Mouse (Mus musculus) ES-Bruce4 (cell line): ENCODE data around the gene Cryzl2. TPM values are rescaled to one million over a fixed set of nuclear protein-coding genes. Genes with fewer than 3 reads are reported as not detected.

Experiments
- H3K27ac ChIP-seq: 2 replicates; pipeline ENCODE4 v1.5.1; 2012; ENCODE audit warnings: low read length, inconsistent platforms; ENCODE audit not compliant: insufficient read depth
- H3K27me3 ChIP-seq: 2 replicates; pipeline ENCODE4 v1.6.1; 2012; ENCODE audit warnings: mild to moderate bottlenecking, low read length, inconsistent platforms; ENCODE audit not compliant: control insufficient read depth, poor library complexity, insufficient read depth, severe bottlenecking
- H3K36me3 ChIP-seq: 2 replicates; pipeline ENCODE4 v1.6.1; 2012; ENCODE audit warnings: inconsistent platforms, mild to moderate bottlenecking, low read length, moderate library complexity; ENCODE audit not compliant: control insufficient read depth, poor library complexity, insufficient read depth, severe bottlenecking
- H3K4me1 ChIP-seq: one replicate; pipeline ENCODE4 v1.8.1; 2011; ENCODE audit warnings: low read length; ENCODE audit not compliant: control insufficient read depth, insufficient read depth
- H3K4me3 ChIP-seq: 2 replicates; pipeline ENCODE4 v1.5.1; 2011; ENCODE audit warnings: low read depth, mild to moderate bottlenecking, low read length
- H3K9ac ChIP-seq: 2 replicates; pipeline ENCODE4 v1.6.1; 2012; ENCODE audit warnings: low read depth, mild to moderate bottlenecking, inconsistent platforms; ENCODE audit not compliant: poor library complexity, severe bottlenecking
- H3K9me3 ChIP-seq: replicated peaks from 2 replicates; pipeline ENCODE4 v1.6.1; 2012; ENCODE audit warnings: mild to moderate bottlenecking, low read length, inconsistent platforms; ENCODE audit not compliant: control insufficient read depth, poor library complexity, insufficient read depth, severe bottlenecking
- CTCF ChIP-seq: IDR thresholded peaks from one replicate; pipeline ENCODE4 v1.8.1; 2011; ENCODE audit warnings: low read depth, low read length
- EP300 ChIP-seq: IDR thresholded peaks from 2 replicates; pipeline ENCODE4 v1.6.1; 2011; ENCODE audit warnings: low read depth, low read length; ENCODE audit not compliant: insufficient read depth
- POLR2A ChIP-seq: IDR thresholded peaks from one replicate; pipeline ENCODE4 v1.8.1; 2011; ENCODE audit warnings: low read length; ENCODE audit not compliant: insufficient read depth
- polyA plus RNA-seq: library from polyadenylated mRNA; stranded (reverse); fragments of >200 nt; gene quantifications from 2 replicates; pipeline ENCODE4 v1.2.4, GENCODE M21; 2011; ENCODE audit warnings: low read depth; ENCODE audit not compliant: missing spikeins, insufficient read depth, insufficient read length

Cryzl2 gene
- polyA plus RNA-seq, 1 experiment, result 5.9 TPM

GRCm38 (mm10) chr1:157480901-157481300, 22.5 kb downstream of the Cryzl2 start:
- no peak overlapping the region for H3K4me3 ChIP-seq
- H3K27ac ChIP-seq, result no peak overlapping the region

GRCm38 (mm10) chr1:157481666-157482065, 23.3 kb downstream of the Cryzl2 start:
- no peaks in the 10 kb centered on the region for H3K27me3 ChIP-seq
- H3K9me3 ChIP-seq, result no peaks in the 10 kb centered on the region; the same call in 1 of the 2 replicates
- H3K36me3 ChIP-seq, result no peaks in the 10 kb centered on the region
- no peak overlapping the region for H3K9ac ChIP-seq
- TF ChIP-seq POLR2A (no peak), EP300 (no peak), CTCF (no peak)
- peaks cover 2% of the 10 kb centered on the region for H3K4me1 ChIP-seq
- no peak overlapping the region for H3K27ac ChIP-seq
- no peak overlapping the region for H3K4me3 ChIP-seq

More at GRCm38 (mm10) chr1:157480901-157481300, 22.5 kb downstream of the Cryzl2 start:
- H3K9me3 ChIP-seq, result no peaks in the 10 kb centered on the region; the same call in 1 of the 2 replicates
- no peaks in the 10 kb centered on the region for H3K27me3 ChIP-seq
- no peaks in the 10 kb centered on the region for H3K36me3 ChIP-seq
- H3K9ac ChIP-seq, result no peak overlapping the region
- TF ChIP-seq CTCF (no peak), EP300 (no peak), POLR2A (no peak)
- peaks cover 2% of the 10 kb centered on the region for H3K4me1 ChIP-seq

- no peak overlapping the region for H3K4me3 ChIP-seq
- H3K36me3 ChIP-seq, result no peaks in the 10 kb centered on the region
- TF ChIP-seq POLR2A (no peak), EP300 (no peak), CTCF (no peak)
- H3K9ac ChIP-seq, result no peak overlapping the region
- H3K27ac ChIP-seq, result no peak overlapping the region
- peaks cover 2% of the 10 kb centered on the region for H3K4me1 ChIP-seq
- no peaks in the 10 kb centered on the region; the same call in 1 of the 2 replicates for H3K9me3 ChIP-seq
- no peaks in the 10 kb centered on the region for H3K27me3 ChIP-seq
These were observed 25.8 kb downstream of the Cryzl2 start for GRCm38 (mm10) chr1:157484161-157484560.

GRCm38 (mm10) chr1:157500657-157501056, 42.3 kb downstream of the Cryzl2 start:
- Histone ChIP-seq H3K9me3 (no peaks in the 10 kb centered on the region), H3K9ac (no peak overlapping the region), H3K4me3 (no peak overlapping the region), H3K4me1 (no peaks in the 10 kb centered on the region), H3K36me3 (no peaks in the 10 kb centered on the region), H3K27me3 (no peaks in the 10 kb centered on the region), H3K27ac (no peak overlapping the region)
- TF ChIP-seq POLR2A, result no peak
- TF ChIP-seq CTCF, result no peak
- no peak for TF ChIP-seq EP300

- Histone ChIP-seq H3K27me3 (no peaks in the 10 kb centered on the region), H3K36me3 (no peaks in the 10 kb centered on the region), H3K27ac (no peak overlapping the region), H3K9me3 (no peaks in the 10 kb centered on the region), H3K4me3 (no peak overlapping the region), H3K9ac (no peak overlapping the region), H3K4me1 (no peaks in the 10 kb centered on the region)
- TF ChIP-seq CTCF (no peak), POLR2A (no peak), EP300 (no peak)
These were observed 43.1 kb downstream of the Cryzl2 start for GRCm38 (mm10) chr1:157501352-157501945.

- H3K4me3 ChIP-seq, result no peak overlapping the region
- H3K27me3 ChIP-seq, result no peaks in the 10 kb centered on the region
- no peak overlapping the region for H3K27ac ChIP-seq
- H3K9me3 ChIP-seq, result no peaks in the 10 kb centered on the region
- H3K4me1 ChIP-seq, result no peaks in the 10 kb centered on the region
- TF ChIP-seq POLR2A (no peak), EP300 (no peak), CTCF (no peak)
- no peak overlapping the region for H3K9ac ChIP-seq
- H3K36me3 ChIP-seq, result no peaks in the 10 kb centered on the region
These were observed 44.7 kb downstream of the Cryzl2 start for GRCm38 (mm10) chr1:157503071-157503470.
